Mouse (Mus musculus) stomach, embryonic 16.5 days (tissue): ENCODE data around the gene Gls. TPM values are rescaled to one million over a fixed set of nuclear protein-coding genes. Genes with fewer than 3 reads are reported as not detected.

Experiments
- ATAC-seq: fragments of 200-750 bp; cut with Nextera tagmentation; 2 replicates; pipeline ENCODE4 v1.8.0; 2017; ENCODE audit warnings: moderate number of reproducible peaks, moderate TSS enrichment; ENCODE audit not compliant: insufficient read depth, low FRiP score
- H3K27ac ChIP-seq: fragments of 300-500 bp; sonication (generic); 2 replicates; pipeline ENCODE4 v1.5.1; 2014; ENCODE audit warnings: low read length
- H3K27me3 ChIP-seq: fragments of 300-500 bp; sonication (generic); 2 replicates; pipeline ENCODE4 v1.6.1; 2014; ENCODE audit warnings: low read length, control low read depth, mixed read lengths; ENCODE audit not compliant: control insufficient read depth, insufficient read depth
- H3K36me3 ChIP-seq: fragments of 300-500 bp; sonication (generic); 2 replicates; pipeline ENCODE4 v1.6.1; 2014; ENCODE audit warnings: low read length; ENCODE audit not compliant: control insufficient read depth, insufficient read depth
- H3K4me1 ChIP-seq: fragments of 300-500 bp; sonication (generic); 2 replicates; pipeline ENCODE4 v1.6.1; 2014; ENCODE audit warnings: low read length, control low read depth, mixed read lengths; ENCODE audit not compliant: control insufficient read depth, insufficient read depth
- H3K4me2 ChIP-seq: fragments of 300-500 bp; sonication (generic); 2 replicates; pipeline ENCODE4 v1.6.1; 2014; ENCODE audit warnings: low read depth, low read length, mixed read lengths
- H3K4me3 ChIP-seq: fragments of 300-500 bp; sonication (generic); replicated peaks from 2 replicates; pipeline ENCODE4 v1.5.1; 2014; ENCODE audit warnings: mild to moderate bottlenecking, low read length
- H3K9ac ChIP-seq: fragments of 300-500 bp; sonication (generic); 2 replicates; pipeline ENCODE4 v1.6.1; 2014; ENCODE audit warnings: low read length
- H3K9me3 ChIP-seq: fragments of 300-500 bp; sonication (generic); replicated peaks from 2 replicates; pipeline ENCODE4 v1.6.1; 2016; ENCODE audit warnings: low read length, control low read depth; ENCODE audit not compliant: control insufficient read depth
- WGBS: fragments of 180-500 bp; shearing (Covaris S2); extraction: QIAGEN DNeasy Blood & Tissue Kit; methylation state at CpG from one replicate; pipeline ENCODE4 v1.1.7; 2014; 5-methylcytosine and 5-hydroxymethylcytosine counted together
- polyA plus RNA-seq: library from polyadenylated mRNA; unstranded; fragments of >200 nt; fragmentation: Nextera tagmentation; extraction: Ambion mirVana; gene quantifications from 2 replicates; pipeline ENCODE4 v1.2.1, GENCODE M21; 2015

Gls gene
- polyA plus RNA-seq = 14.2 and 19.0 TPM in 2 replicates

DNA sequence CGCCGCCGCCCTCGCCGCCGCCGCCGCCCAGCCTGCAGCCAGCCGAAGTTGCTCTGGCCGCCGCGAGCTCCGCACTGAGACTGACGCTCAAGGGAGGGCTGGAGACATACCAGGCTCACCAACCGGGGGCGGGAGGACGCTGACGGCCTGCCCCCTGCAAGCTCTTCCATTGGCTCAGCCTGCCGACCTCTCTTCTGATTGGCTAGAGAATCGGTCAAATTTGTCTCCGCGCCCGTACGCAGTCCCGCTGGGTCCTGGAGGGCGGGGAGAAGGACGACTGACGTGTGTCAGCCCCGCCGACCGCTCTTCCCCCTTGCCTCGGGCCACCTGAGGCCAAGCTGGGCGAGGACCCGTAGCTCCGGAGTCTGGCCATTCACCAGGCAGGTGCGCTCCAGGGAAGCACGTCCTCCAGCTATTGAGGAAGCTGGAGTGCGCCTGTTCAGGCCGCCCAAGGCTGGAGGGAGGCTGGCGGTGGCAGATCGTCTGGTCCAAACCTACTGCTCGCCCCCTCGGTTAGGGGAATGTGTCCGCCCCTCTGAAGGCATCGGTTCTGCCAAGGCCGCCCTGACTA is at the start of gene Gls:
Gene Gls, minus strand, starts transcription at position 90 of the 571 bp plus-strand sequence.
- H3K4me1 ChIP-seq = peaks cover 10% of the 10 kb centered on the region; the same call in 1 of the 2 replicates
- WGBS = under 1% methylated on average over 43 of the region's 46 CpGs
- H3K27ac ChIP-seq = peak within 1 kb of the TSS; percentile 95
- H3K4me2 ChIP-seq = peak within 1 kb of the TSS; percentile 72
- H3K9me3 ChIP-seq = no peaks in the 10 kb centered on the region
- peak; percentile 99 for ATAC-seq
- H3K27me3 ChIP-seq = no peaks in the 10 kb centered on the region
- H3K9ac ChIP-seq = peak within 1 kb of the TSS; percentile 98
- peak within 1 kb of the TSS; percentile 94 for H3K4me3 ChIP-seq
- H3K36me3 ChIP-seq = no peaks in the 10 kb centered on the region

DNA sequence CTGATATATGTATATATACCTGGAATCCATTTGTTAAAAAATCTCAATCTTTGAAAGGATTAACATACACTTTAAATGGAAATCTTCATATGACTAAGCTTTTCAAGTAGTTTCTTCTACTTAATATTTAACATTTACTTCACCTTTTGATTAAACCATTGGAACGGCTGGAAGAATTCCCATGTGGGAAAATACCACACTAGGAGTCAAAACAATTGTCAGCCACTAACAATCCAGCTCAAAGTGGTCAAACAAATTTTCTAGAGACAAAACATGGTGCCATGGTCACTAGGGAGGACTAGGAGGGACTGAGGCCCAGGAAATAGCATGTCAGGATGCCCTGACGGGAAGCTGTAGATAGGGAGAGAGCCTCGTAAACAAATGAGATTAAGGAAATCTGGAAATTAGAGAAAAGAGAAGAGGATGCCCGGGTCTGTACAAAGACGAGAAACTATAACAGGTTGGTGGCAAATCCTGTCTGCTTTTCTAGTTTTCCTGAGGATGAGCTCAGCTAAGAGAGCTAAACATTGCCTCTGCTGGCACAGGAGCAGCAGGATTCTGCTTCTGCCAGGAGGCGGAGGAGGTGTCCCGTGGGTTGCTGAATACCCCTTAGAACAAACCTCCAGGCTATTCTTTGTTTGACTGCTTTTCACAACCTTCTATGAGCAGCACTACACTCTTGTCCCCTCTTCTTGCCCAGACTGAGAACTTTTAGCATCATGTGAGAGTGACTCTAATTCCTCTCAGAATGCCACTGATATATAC is 47.0 kb upstream of the Gls start:
- 51% methylated on average over 7 of the region's 7 CpGs for WGBS
- ATAC-seq = no peak
- Histone ChIP-seq H3K4me2 (no peak overlapping the region), H3K9me3 (no peaks in the 10 kb centered on the region), H3K36me3 (no peaks in the 10 kb centered on the region), H3K4me3 (no peak overlapping the region), H3K9ac (no peak overlapping the region), H3K27me3 (no peaks in the 10 kb centered on the region), H3K27ac (no peak overlapping the region), H3K4me1 (no peaks in the 10 kb centered on the region)

DNA sequence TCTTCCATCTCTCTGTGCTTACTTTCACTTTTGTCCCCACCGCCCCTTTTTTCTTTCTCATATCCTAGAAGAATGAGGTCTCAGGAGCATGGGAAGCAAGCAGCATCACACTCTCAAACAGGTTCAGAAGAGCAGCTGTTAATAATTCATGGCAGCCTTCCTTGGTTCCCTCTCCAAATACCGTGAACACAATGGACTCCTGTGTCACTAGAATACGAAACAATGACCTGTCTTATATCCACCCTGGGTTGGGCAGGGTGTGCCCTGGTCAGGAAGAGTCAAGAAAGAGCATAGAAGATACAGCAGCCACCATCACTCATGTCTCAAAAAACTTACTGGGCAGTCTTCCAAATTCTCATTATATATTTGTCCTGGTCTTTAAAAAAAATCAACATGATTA is 46.3 kb upstream of the Gls start:
- H3K27ac ChIP-seq = no peak overlapping the region
- no peak overlapping the region for H3K4me3 ChIP-seq
- WGBS = 49% methylated on average over 3 of the region's 3 CpGs

DNA sequence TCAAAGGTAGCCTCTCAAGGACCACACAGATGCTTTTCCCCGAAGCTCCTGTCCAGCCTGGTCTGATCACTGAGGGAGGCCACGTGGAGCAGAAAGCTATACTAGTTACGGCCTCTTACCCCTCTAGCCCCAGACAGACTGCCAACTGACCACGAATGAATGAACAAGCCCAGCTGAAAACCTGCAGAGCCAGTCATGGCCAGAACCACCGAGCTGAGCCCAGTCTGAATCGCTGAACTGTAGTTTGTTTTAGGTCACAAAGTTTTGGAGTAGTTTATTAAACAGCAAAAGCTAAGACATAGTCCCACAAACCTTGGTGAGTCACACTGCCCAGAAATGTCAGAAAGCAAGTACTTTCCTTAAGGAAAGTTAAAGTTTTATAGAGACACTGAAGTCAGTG is 45.0 kb upstream of the Gls start:
- no peak overlapping the region for H3K4me2 ChIP-seq
- H3K27ac ChIP-seq = no peak overlapping the region
- no peak for ATAC-seq
- no peaks in the 10 kb centered on the region for H3K9me3 ChIP-seq
- H3K4me3 ChIP-seq = no peak overlapping the region
- H3K36me3 ChIP-seq = no peaks in the 10 kb centered on the region
- WGBS = 51% methylated on average over 6 of the region's 6 CpGs
- no peaks in the 10 kb centered on the region for H3K4me1 ChIP-seq
- no peaks in the 10 kb centered on the region for H3K27me3 ChIP-seq
- no peak overlapping the region for H3K9ac ChIP-seq

More for the DNA sequence above, 46.3 kb upstream of the Gls start:
- H3K9me3 ChIP-seq = no peaks in the 10 kb centered on the region
- H3K36me3 ChIP-seq = no peaks in the 10 kb centered on the region
- no peaks in the 10 kb centered on the region for H3K4me1 ChIP-seq
- ATAC-seq = no peak
- H3K27me3 ChIP-seq = no peaks in the 10 kb centered on the region
- no peak overlapping the region for H3K4me2 ChIP-seq
- no peak overlapping the region for H3K9ac ChIP-seq

DNA sequence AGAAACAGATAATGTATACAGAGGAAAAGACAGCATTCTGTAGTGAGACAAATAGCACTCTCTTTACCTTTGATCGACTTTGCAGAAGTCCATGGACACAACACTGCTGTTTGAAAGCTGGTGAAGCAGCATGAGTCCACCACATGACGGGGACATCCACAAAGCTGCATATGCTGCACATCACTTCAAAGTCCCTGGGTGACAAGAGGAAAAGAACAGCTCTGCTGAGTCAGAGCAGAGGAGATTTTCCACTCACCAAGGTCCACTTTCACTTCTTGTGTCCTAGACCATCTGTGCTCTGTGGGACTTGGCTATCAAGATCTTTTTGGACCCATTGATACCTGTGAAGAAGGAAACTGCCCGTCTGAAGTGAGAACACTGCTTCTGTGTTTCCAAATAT is 41.2 kb upstream of the Gls start:
- Histone ChIP-seq H3K9ac (no peak overlapping the region), H3K27ac (no peak overlapping the region), H3K27me3 (no peaks in the 10 kb centered on the region), H3K4me2 (no peak overlapping the region), H3K4me3 (no peak overlapping the region), H3K9me3 (no peaks in the 10 kb centered on the region), H3K36me3 (no peaks in the 10 kb centered on the region), H3K4me1 (no peaks in the 10 kb centered on the region)
- ATAC-seq = no peak
- 78% methylated on average over 3 of the region's 3 CpGs for WGBS

DNA sequence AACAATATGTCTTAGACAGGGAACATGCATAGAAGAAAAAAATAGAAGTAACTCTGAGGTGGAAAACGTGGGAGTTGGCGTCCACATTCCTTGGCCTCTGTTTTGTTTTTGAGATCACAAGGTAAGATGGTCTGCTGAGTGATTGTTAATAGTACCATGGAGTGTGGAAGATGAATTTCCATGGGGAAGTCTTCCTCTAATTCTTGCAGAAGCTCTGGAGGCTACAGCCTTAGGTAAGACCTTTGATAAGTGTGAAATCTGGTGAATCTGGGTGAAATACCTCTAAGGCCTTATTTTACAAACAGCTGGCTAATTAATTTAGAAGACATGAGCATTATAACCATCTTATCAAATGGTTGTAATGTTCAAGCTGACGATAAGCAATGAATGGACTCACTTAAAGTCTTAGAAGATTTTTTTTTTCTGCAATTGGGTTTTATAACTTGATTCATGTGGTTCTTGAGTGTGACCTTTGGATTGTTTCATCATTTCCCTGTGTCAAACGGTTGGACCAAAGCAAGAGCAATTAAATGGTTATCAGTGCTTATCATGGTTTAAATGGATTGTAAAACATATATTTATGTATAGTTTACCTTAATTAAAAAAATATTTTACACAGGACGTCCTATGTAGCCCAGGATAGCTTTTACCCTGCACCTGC is 39.1 kb upstream of the Gls start:
- H3K27ac ChIP-seq = no peak overlapping the region
- no peak overlapping the region for H3K4me3 ChIP-seq
- H3K9me3 ChIP-seq = no peaks in the 10 kb centered on the region
- H3K36me3 ChIP-seq = no peaks in the 10 kb centered on the region
- no peaks in the 10 kb centered on the region for H3K4me1 ChIP-seq
- ATAC-seq = no peak
- no peak overlapping the region for H3K4me2 ChIP-seq
- no peaks in the 10 kb centered on the region for H3K27me3 ChIP-seq
- WGBS = 64% methylated on average over 5 of the region's 5 CpGs
- no peak overlapping the region for H3K9ac ChIP-seq

DNA sequence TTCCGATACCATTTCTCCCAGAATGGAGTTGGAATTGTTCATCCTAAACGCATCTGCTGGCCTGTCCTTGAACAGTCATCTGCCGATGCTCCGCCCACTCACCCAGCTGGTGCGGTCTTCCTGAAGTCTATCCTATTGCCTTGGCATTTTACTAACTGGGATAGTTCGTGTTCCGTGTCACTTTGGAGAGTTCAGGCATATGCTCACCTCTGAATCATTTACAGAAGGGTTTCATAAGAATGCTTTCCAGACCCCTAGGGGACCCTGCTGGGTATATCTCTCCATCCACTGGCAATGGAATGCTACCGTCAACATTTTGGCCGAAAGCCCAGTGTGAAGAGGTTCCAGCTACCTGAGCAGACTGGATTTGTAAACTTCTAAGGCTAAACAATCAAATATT is 37.3 kb upstream of the Gls start:
- Histone ChIP-seq H3K4me1 (no peaks in the 10 kb centered on the region), H3K9ac (no peak overlapping the region), H3K27me3 (no peaks in the 10 kb centered on the region), H3K9me3 (no peaks in the 10 kb centered on the region), H3K27ac (no peak overlapping the region), H3K4me3 (no peak overlapping the region), H3K36me3 (no peaks in the 10 kb centered on the region), H3K4me2 (no peak overlapping the region)
- WGBS = 73% methylated on average over 9 of the region's 9 CpGs
- ATAC-seq = no peak

DNA sequence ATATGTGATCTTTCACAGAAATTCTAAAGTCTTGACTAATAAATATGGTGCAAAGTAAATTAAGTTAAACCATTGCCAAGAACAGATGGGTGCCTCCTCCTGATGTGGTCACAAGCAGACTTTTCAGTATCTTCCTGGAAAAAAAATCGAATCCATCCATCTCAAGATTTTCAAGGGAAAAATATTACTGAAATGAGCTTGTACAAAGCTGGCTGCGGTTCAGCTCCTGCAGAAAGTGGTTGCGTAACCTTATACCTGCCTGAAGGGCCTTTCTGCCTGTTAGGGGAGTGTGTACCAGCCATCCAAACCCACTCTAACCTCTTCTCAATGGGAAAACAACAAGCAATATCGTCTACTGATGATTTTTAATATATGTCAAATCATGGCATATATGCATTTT is 36.6 kb upstream of the Gls start:
- Histone ChIP-seq H3K4me3 (no peak overlapping the region), H3K4me2 (no peak overlapping the region), H3K36me3 (no peaks in the 10 kb centered on the region), H3K4me1 (no peaks in the 10 kb centered on the region), H3K9ac (no peak overlapping the region), H3K9me3 (no peaks in the 10 kb centered on the region), H3K27ac (no peak overlapping the region), H3K27me3 (no peaks in the 10 kb centered on the region)
- 80% methylated on average over 4 of the region's 4 CpGs for WGBS
- no peak for ATAC-seq

DNA sequence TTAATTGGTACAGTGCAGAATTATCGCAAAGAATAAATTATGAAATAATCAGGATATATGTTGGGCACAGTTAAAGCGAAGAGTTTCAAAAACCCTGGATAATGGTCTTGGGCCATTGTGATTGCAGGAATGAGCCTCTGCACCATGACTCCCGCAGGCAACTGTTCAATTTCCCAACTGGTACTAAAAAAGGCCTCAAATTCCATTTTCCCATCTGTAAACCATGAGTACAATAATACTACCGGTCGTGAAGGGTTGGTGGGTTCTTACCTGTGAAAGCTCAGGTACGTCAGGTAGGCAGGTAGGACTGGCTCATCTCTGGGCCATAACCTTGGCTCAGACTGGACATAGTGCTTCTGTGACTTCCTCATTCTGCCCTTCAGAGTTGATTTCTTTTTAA is 35.0 kb upstream of the Gls start:
- H3K4me2 ChIP-seq = no peak overlapping the region
- no peaks in the 10 kb centered on the region for H3K36me3 ChIP-seq
- no peak overlapping the region for H3K4me3 ChIP-seq
- H3K27me3 ChIP-seq = no peaks in the 10 kb centered on the region
- no peak overlapping the region for H3K27ac ChIP-seq
- H3K9ac ChIP-seq = no peak overlapping the region
- no peaks in the 10 kb centered on the region for H3K9me3 ChIP-seq
- no peak for ATAC-seq
- no peaks in the 10 kb centered on the region for H3K4me1 ChIP-seq
- WGBS = 94% methylated on average over 6 of the region's 6 CpGs
